Mouse (Mus musculus) heart, embryonic 14.5 days (tissue): Measurements from ENCODE around the gene Npas3. TPM values are rescaled to one million over a fixed set of nuclear protein-coding genes. Genes with fewer than 3 reads are reported as not detected.

ENCODE experiments used
- ATAC-seq: fragments of 200-750 bp; cut with Nextera tagmentation; 2 replicates; pipeline ENCODE4 v1.8.0; 2017; ENCODE audit warnings: low read depth, moderate TSS enrichment; ENCODE audit not compliant: insufficient number of reproducible peaks, insufficient read depth, low FRiP score
- H3K27ac ChIP-seq, 2 experiments: fragments of 200-500 bp in 1 of 2; fragments of 300-500 bp in 1 of 2; sonication (generic) in 1 of 2; replicated peaks in 1 of 2; 2 replicates each; pipeline ENCODE4 v1.5.1; 2012 to 2014; ENCODE audit warnings: low read depth in 2 of 2, low read length in 2 of 2, control low read depth in 1 of 2, mild to moderate bottlenecking in 1 of 2, mixed read lengths in 1 of 2; ENCODE audit not compliant: control insufficient read depth in 1 of 2, insufficient read depth in 1 of 2
- H3K27me3 ChIP-seq: fragments of 300-500 bp; sonication (generic); 2 replicates; pipeline ENCODE4 v1.6.1; 2014; ENCODE audit warnings: mild to moderate bottlenecking, low read length, control low read depth; ENCODE audit not compliant: control insufficient read depth, insufficient read depth
- H3K36me3 ChIP-seq: fragments of 300-500 bp; sonication (generic); 2 replicates; pipeline ENCODE4 v1.6.1; 2014; ENCODE audit warnings: mild to moderate bottlenecking, control low read depth, low read length, mixed read lengths; ENCODE audit not compliant: control insufficient read depth, insufficient read depth
- H3K4me1 ChIP-seq, 2 experiments: fragments of 200-500 bp in 1 of 2; fragments of 300-500 bp in 1 of 2; sonication (generic) in 1 of 2; 2 replicates each; pipeline ENCODE4 v1.6.1; 2012 to 2014; ENCODE audit warnings: low read length in 2 of 2, control low read depth in 1 of 2, mixed read lengths in 1 of 2; ENCODE audit not compliant: control insufficient read depth in 2 of 2, insufficient read depth in 2 of 2
- H3K4me2 ChIP-seq: fragments of 300-500 bp; sonication (generic); 2 replicates; pipeline ENCODE4 v1.6.1; 2014; ENCODE audit warnings: mild to moderate bottlenecking, low read length
- H3K4me3 ChIP-seq, 2 experiments: fragments of 200-500 bp in 1 of 2; fragments of 300-500 bp in 1 of 2; sonication (generic) in 1 of 2; 2 replicates each; pipeline ENCODE4 v1.5.1; 2012 to 2014; ENCODE audit warnings: low read length in 2 of 2, mild to moderate bottlenecking in 2 of 2, control low read depth in 1 of 2, low read depth in 1 of 2, moderate library complexity in 1 of 2; ENCODE audit not compliant: control insufficient read depth in 1 of 2, insufficient read depth in 1 of 2
- H3K9ac ChIP-seq: fragments of 300-500 bp; sonication (generic); 2 replicates; pipeline ENCODE4 v1.6.1; 2014; ENCODE audit warnings: mild to moderate bottlenecking, low read length
- H3K9me3 ChIP-seq: fragments of 300-500 bp; sonication (generic); 2 replicates; pipeline ENCODE4 v1.6.1; 2016; ENCODE audit warnings: low read length, control low read depth; ENCODE audit not compliant: control insufficient read depth
- WGBS: fragments of 180-500 bp; shearing (Covaris S2); extraction: QIAGEN DNeasy Blood & Tissue Kit; methylation state at CpG from one replicate; pipeline ENCODE4 v1.1.7; 2014; 5-methylcytosine and 5-hydroxymethylcytosine counted together
- polyA plus RNA-seq: library from polyadenylated mRNA; unstranded; fragments of >200 nt; fragmentation: Nextera tagmentation; extraction: Ambion mirVana; gene quantifications from 2 replicates; pipeline ENCODE4 v1.2.1, GENCODE M21; 2014

The Npas3 gene
- polyA plus RNA-seq, 1 experiment from 2014 or later, result 1.3 TPM

GRCm38 (mm10) chr12:53794718-53795400 lies 546.4 kb downstream of the Npas3 start:
- Histone ChIP-seq H3K27me3 (no peaks in the 10 kb centered on the region), H3K4me1 (no peaks in the 10 kb centered on the region), H3K9me3 (no peaks in the 10 kb centered on the region), H3K27ac (no peak overlapping the region), H3K4me2 (no peak overlapping the region), H3K4me3 (no peak overlapping the region), H3K9ac (no peak overlapping the region), H3K36me3 (no peaks in the 10 kb centered on the region)
- ATAC-seq, result no peak
- 80% methylated on average over 6 of the region's 6 CpGs for WGBS

GRCm38 (mm10) chr12:53801831-53802230 lies 553.4 kb downstream of the Npas3 start:
- ATAC-seq, result no peak
- Histone ChIP-seq H3K4me2 (no peak overlapping the region), H3K9me3 (no peaks in the 10 kb centered on the region), H3K4me1 (peaks cover 0 to 2% of the 10 kb centered on the region in 2 experiments; a peak in 1 of 4 replicates), H3K4me3 (no peak overlapping the region), H3K9ac (no peak overlapping the region), H3K36me3 (no peaks in the 10 kb centered on the region), H3K27ac (no peak overlapping the region), H3K27me3 (no peaks in the 10 kb centered on the region)
- 58% methylated on average over 6 of the region's 6 CpGs for WGBS

- Histone ChIP-seq H3K9me3 (no peaks in the 10 kb centered on the region), H3K4me1 (peaks cover 0 to 2% of the 10 kb centered on the region in 2 experiments; a peak in 1 of 4 replicates), H3K4me2 (no peak overlapping the region), H3K36me3 (no peaks in the 10 kb centered on the region), H3K4me3 (no peak overlapping the region), H3K27ac (no peak overlapping the region), H3K9ac (no peak overlapping the region), H3K27me3 (no peaks in the 10 kb centered on the region)
- WGBS, result 72% methylated on average over 7 of the region's 7 CpGs
- no peak for ATAC-seq
Observed at GRCm38 (mm10) chr12:53802381-53802780, 553.9 kb downstream of the Npas3 start.

GRCm38 (mm10) chr12:53810081-53810480 lies 561.6 kb downstream of the Npas3 start:
- Histone ChIP-seq H3K4me1 (no peaks in the 10 kb centered on the region), H3K27ac (no peak overlapping the region), H3K27me3 (no peaks in the 10 kb centered on the region), H3K9ac (no peak overlapping the region), H3K36me3 (no peaks in the 10 kb centered on the region), H3K4me3 (no peak overlapping the region), H3K4me2 (no peak overlapping the region), H3K9me3 (no peaks in the 10 kb centered on the region)
- 76% methylated on average over 2 of the region's 2 CpGs for WGBS
- no peak for ATAC-seq

GRCm38 (mm10) chr12:53814291-53814690 lies 565.8 kb downstream of the Npas3 start:
- Histone ChIP-seq H3K4me3 (no peak overlapping the region), H3K27me3 (no peaks in the 10 kb centered on the region), H3K27ac (no peak overlapping the region), H3K9ac (no peak overlapping the region), H3K4me2 (no peak overlapping the region), H3K4me1 (no peaks in the 10 kb centered on the region), H3K9me3 (no peaks in the 10 kb centered on the region), H3K36me3 (no peaks in the 10 kb centered on the region)
- ATAC-seq, result no peak
- WGBS, result 60% methylated on average over 7 of the region's 7 CpGs

- Histone ChIP-seq H3K27ac (no peak overlapping the region), H3K4me3 (no peak overlapping the region), H3K4me2 (no peak overlapping the region), H3K4me1 (no peaks in the 10 kb centered on the region), H3K9me3 (no peaks in the 10 kb centered on the region), H3K27me3 (no peaks in the 10 kb centered on the region), H3K36me3 (no peaks in the 10 kb centered on the region), H3K9ac (no peak overlapping the region)
- no peak for ATAC-seq
- 83% methylated on average over 4 of the region's 4 CpGs for WGBS
Observed at GRCm38 (mm10) chr12:53819982-53820381, 571.5 kb downstream of the Npas3 start.

- Histone ChIP-seq H3K4me1 (peaks cover 0 to 11% of the 10 kb centered on the region in 2 experiments; a peak in 3 of 4 replicates), H3K27me3 (no peaks in the 10 kb centered on the region), H3K27ac (no peak overlapping the region), H3K9ac (no peak overlapping the region), H3K4me2 (no peak overlapping the region), H3K36me3 (no peaks in the 10 kb centered on the region), H3K9me3 (no peaks in the 10 kb centered on the region), H3K4me3 (no peak overlapping the region)
- WGBS, result 80% methylated on average over 4 of the region's 4 CpGs
- ATAC-seq, result no peak
Observed at GRCm38 (mm10) chr12:53822881-53823280, 574.4 kb downstream of the Npas3 start.

GRCm38 (mm10) chr12:53825251-53825650 lies 576.8 kb downstream of the Npas3 start:
- H3K9me3 ChIP-seq, result no peaks in the 10 kb centered on the region
- no peak overlapping the region for H3K9ac ChIP-seq
- H3K4me2 ChIP-seq, result no peak overlapping the region
- H3K4me1 ChIP-seq, result peaks cover 0 to 11% of the 10 kb centered on the region in 2 experiments; a peak in 3 of 4 replicates
- H3K27me3 ChIP-seq, result no peaks in the 10 kb centered on the region
- no peak for ATAC-seq
- H3K36me3 ChIP-seq, result no peaks in the 10 kb centered on the region
- H3K4me3 ChIP-seq, result no peak overlapping the region
- H3K27ac ChIP-seq, result no peak overlapping the region
